Mouse (Mus musculus) neural tube, embryonic 14.5 days (tissue): ENCODE data around the gene Ctnna2. TPM values are rescaled to one million over a fixed set of nuclear protein-coding genes. Genes with fewer than 3 reads are reported as not detected.

Experiments used
- ATAC-seq: fragments of 200-750 bp; cut with Nextera tagmentation; 2 replicates; pipeline ENCODE4 v1.8.0; 2017; ENCODE audit warnings: low read depth, mild to moderate bottlenecking, moderate TSS enrichment, moderate library complexity
- H3K27ac ChIP-seq: fragments of 300-500 bp; sonication (generic); 2 replicates; pipeline ENCODE4 v1.5.1; 2014; ENCODE audit warnings: low read depth, mild to moderate bottlenecking, control low read depth, low read length, moderate library complexity, mixed read lengths
- H3K27me3 ChIP-seq: fragments of 300-500 bp; sonication (generic); 2 replicates; pipeline ENCODE4 v1.6.1; 2014; ENCODE audit warnings: low read length; ENCODE audit not compliant: control insufficient read depth, insufficient read depth
- H3K36me3 ChIP-seq: fragments of 300-500 bp; sonication (generic); 2 replicates; pipeline ENCODE4 v1.6.1; 2014; ENCODE audit warnings: low read length, mixed read lengths; ENCODE audit not compliant: control insufficient read depth, insufficient read depth
- H3K4me1 ChIP-seq: fragments of 300-500 bp; sonication (generic); 2 replicates; pipeline ENCODE4 v1.6.1; 2014; ENCODE audit warnings: low read length; ENCODE audit not compliant: control insufficient read depth, insufficient read depth
- H3K4me2 ChIP-seq: fragments of 300-500 bp; sonication (generic); 2 replicates; pipeline ENCODE4 v1.6.1; 2014; ENCODE audit warnings: mild to moderate bottlenecking, low read depth, low read length, control low read depth
- H3K4me3 ChIP-seq: fragments of 300-500 bp; sonication (generic); 2 replicates; pipeline ENCODE4 v1.5.1; 2014; ENCODE audit warnings: low read depth, low read length, control low read depth, mixed read lengths
- H3K9ac ChIP-seq: fragments of 300-500 bp; sonication (generic); replicated peaks from 2 replicates; pipeline ENCODE4 v1.6.1; 2014; ENCODE audit warnings: low read depth, mild to moderate bottlenecking, control low read depth, low read length, mixed read lengths
- H3K9me3 ChIP-seq: fragments of 300-500 bp; sonication (generic); 2 replicates; pipeline ENCODE4 v1.6.1; 2016; ENCODE audit warnings: low read length; ENCODE audit not compliant: control insufficient read depth
- WGBS: fragments of 180-500 bp; shearing (Covaris S2); extraction: QIAGEN DNeasy Blood & Tissue Kit; methylation state at CpG from one replicate; pipeline ENCODE4 v1.1.7; 2014; 5-methylcytosine and 5-hydroxymethylcytosine counted together
- polyA plus RNA-seq: library from polyadenylated mRNA; unstranded; fragments of >200 nt; fragmentation: Nextera tagmentation; extraction: Ambion mirVana; gene quantifications from 2 replicates; pipeline ENCODE4 v1.2.1, GENCODE M21; 2014

Gene Ctnna2
- polyA plus RNA-seq, 1 experiment from 2014 or later = 108 TPM

DNA sequence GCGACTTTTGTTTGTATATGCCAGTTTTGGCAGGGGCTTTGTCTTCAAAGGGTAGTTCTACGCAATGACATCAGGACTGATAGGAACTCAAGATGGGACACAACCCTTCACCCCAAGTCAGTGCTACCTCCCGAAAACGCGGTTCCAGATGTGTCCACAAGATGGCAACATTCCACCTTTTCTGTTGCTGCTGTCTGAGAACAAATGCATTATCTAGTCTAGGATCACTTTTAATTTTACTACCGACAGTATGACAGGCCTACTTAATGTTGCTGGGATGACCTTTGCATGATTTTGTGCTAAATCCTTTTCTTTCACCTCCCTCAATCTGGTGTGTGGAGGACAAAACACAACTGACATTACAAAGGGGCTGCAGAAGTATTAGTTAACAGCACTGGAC is 329.4 kb downstream of the Ctnna2 start:
- Histone ChIP-seq H3K27me3 (no peaks in the 10 kb centered on the region), H3K36me3 (no peaks in the 10 kb centered on the region), H3K4me1 (no peaks in the 10 kb centered on the region), H3K27ac (no peak overlapping the region), H3K9me3 (no peaks in the 10 kb centered on the region), H3K4me2 (no peak overlapping the region), H3K9ac (no peak overlapping the region), H3K4me3 (no peak overlapping the region)
- 13% methylated on average over 6 of the region's 6 CpGs for WGBS
- ATAC-seq = peak; percentile 63

DNA sequence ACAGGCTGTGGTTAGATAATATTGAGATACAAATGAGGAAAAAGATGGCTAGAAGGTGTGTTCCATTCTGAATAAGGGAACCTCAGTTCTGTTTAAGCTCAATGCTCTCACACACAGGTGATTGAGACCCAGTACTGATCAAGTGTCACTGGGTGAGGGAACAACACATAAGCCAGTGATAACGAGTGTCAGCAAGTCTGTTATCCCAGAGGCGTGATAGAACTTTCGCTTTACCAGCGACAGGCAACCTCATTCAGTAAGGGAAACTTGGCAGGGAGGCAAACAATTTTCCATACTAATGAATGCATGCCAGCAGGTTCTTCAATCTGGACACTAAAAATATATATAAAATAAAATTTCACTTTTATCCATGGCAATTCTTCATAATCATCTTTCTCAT is 334.9 kb downstream of the Ctnna2 start:
- Histone ChIP-seq H3K4me3 (no peak overlapping the region), H3K4me2 (no peak overlapping the region), H3K9ac (no peak overlapping the region), H3K36me3 (no peaks in the 10 kb centered on the region), H3K9me3 (no peaks in the 10 kb centered on the region), H3K27me3 (no peaks in the 10 kb centered on the region), H3K4me1 (no peaks in the 10 kb centered on the region), H3K27ac (no peak overlapping the region)
- WGBS = 72% methylated on average over 4 of the region's 4 CpGs
- ATAC-seq = no peak

DNA sequence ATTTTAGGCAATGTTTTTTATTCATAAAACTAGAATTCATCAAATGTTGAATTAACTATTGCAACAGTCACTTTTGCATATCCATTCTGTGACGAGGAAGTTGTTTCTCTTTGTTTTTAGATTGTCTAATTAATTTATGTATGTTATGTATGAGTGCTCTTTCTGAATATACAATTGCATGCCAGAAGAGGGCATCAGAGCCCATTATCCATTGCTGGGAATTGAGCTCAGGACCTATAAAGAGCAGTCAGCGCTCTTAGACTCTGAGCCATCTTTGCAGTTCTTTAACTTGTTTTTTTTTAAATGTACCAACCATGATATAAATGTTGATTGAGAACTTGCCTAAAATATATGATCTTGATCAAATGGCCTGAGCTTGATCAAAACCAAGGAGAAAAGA is 340.7 kb downstream of the Ctnna2 start:
- Histone ChIP-seq H3K27ac (no peak overlapping the region), H3K9ac (no peak overlapping the region), H3K4me3 (no peak overlapping the region), H3K27me3 (no peaks in the 10 kb centered on the region), H3K36me3 (no peaks in the 10 kb centered on the region), H3K4me2 (no peak overlapping the region), H3K4me1 (no peaks in the 10 kb centered on the region), H3K9me3 (no peaks in the 10 kb centered on the region)
- 72% methylated on average over 2 of the region's 2 CpGs for WGBS
- no peak for ATAC-seq

DNA sequence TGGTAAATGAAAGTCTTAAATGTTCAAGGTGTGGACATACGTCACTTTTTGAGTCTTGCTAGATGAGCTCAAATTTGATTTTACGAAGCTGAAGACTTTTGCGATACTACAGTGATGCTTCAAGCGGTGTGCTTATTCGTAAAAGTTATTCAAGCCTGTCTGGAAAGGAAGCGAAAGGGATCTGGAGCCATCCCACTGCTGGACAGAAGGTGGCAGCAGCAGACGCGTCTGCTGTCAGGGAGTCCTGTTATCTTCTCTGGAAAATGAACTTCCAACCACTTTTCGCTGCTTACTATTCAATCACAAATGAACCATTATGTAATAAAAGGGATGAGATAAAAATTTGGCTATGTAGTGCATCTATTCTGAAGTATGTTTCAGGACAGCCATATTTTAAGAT is 345.5 kb downstream of the Ctnna2 start:
- Histone ChIP-seq H3K27me3 (no peaks in the 10 kb centered on the region), H3K4me3 (no peak overlapping the region), H3K27ac (no peak overlapping the region), H3K9ac (no peak overlapping the region), H3K9me3 (no peaks in the 10 kb centered on the region), H3K36me3 (no peaks in the 10 kb centered on the region), H3K4me1 (no peaks in the 10 kb centered on the region), H3K4me2 (no peak overlapping the region)
- ATAC-seq = peak; percentile 65
- WGBS = 29% methylated on average over 9 of the region's 9 CpGs

DNA sequence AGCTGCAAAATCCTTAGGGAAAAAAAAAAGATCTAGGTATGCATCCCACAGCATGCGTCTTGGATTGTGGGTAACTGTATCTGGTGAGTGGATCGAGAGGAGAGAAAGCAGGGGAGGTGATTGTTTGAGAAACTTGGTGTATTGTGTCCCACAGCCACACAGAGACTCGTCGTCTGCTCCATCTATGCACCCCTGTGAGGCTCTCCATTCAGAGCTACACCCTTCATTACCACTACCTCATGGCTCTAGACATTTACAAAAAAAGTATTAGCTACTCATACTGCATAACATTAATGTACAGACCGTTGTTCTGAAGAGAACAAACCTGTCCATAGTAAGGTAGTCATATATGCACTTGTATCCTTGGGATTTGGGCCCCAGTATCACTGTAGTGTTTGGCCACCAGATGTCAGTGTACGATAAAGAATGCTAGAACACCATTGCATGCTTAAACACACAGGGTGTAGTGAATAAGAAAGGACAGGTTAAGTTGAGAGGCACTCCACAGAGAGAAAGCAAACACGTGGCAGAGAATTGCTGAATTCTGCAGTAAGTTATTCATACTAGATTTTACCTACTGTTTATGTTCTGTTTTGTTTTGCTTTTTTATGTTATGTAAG is 350.8 kb downstream of the Ctnna2 start:
- Histone ChIP-seq H3K9me3 (no peaks in the 10 kb centered on the region), H3K4me3 (no peak overlapping the region), H3K9ac (no peak overlapping the region), H3K4me1 (no peaks in the 10 kb centered on the region), H3K27ac (no peak overlapping the region), H3K36me3 (no peaks in the 10 kb centered on the region), H3K4me2 (no peak overlapping the region), H3K27me3 (no peaks in the 10 kb centered on the region)
- 54% methylated on average over 7 of the region's 7 CpGs for WGBS
- ATAC-seq = peak; percentile 86

DNA sequence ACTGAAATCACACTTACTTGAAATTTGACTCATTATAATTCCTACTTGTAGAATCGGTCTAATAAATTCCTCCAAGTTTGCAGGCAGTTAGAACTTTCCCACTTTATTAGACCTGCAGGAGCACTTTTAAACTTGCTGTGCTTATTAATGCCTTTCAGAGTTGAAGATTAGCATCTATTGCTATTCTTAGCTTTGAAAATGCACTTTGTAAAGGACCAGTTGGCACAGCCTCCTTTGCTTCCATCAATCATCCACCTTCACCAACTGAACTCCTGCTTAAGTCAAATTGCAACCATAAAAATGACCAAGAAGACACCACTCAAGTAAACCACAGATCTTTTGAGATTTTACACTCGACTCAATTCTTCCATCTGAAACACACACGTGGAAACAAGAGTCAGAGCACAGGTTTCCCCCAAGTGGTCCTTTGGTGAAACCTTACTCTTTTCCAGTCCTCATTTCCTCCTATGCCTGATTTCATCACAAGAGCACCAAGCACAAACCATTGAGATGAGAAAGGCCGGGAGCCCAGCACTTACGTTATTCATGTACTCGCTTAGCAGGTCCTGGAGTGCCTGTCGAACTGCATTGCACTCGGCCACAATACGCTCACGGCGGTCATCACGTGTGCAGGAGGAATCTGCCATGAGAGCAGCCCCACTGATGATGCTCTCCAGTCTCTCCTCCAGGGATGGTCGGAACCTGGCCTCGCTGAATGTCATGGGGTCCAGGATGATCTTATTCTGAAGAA is 374.7 kb downstream of the Ctnna2 start:
- H3K4me2 ChIP-seq = no peak overlapping the region
- H3K4me1 ChIP-seq = no peaks in the 10 kb centered on the region
- H3K27ac ChIP-seq = no peak overlapping the region
- H3K27me3 ChIP-seq = no peaks in the 10 kb centered on the region
- H3K36me3 ChIP-seq = no peaks in the 10 kb centered on the region
- H3K9me3 ChIP-seq = no peaks in the 10 kb centered on the region
- H3K4me3 ChIP-seq = no peak overlapping the region
- no peak for ATAC-seq
- 94% methylated on average over 14 of the region's 14 CpGs for WGBS
- H3K9ac ChIP-seq = no peak overlapping the region

DNA sequence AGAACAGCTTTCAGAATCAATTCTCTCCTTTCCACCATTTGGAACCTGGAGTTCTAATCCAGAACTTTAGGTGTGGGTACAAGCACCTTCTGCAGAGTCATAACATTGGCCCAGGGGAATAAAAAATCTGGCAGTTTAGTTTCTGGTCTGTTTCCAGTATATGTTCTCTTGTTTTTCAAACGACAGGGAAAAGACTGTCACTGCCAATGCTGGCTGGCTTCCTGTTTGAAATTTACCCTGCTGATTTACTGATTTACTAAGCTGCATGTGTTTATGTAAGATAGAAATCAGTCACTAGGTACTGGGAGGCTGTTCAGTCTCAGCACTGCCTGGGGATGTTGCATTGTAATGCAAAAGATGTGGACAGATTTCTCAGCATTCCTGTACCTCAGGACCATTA is 375.6 kb downstream of the Ctnna2 start:
- Histone ChIP-seq H3K4me2 (no peak overlapping the region), H3K4me1 (no peaks in the 10 kb centered on the region), H3K4me3 (no peak overlapping the region), H3K9me3 (no peaks in the 10 kb centered on the region), H3K9ac (no peak overlapping the region), H3K27me3 (no peaks in the 10 kb centered on the region), H3K27ac (no peak overlapping the region), H3K36me3 (no peaks in the 10 kb centered on the region)
- ATAC-seq = no peak
- 41% methylated on average over 1 of the region's 1 CpGs for WGBS

DNA sequence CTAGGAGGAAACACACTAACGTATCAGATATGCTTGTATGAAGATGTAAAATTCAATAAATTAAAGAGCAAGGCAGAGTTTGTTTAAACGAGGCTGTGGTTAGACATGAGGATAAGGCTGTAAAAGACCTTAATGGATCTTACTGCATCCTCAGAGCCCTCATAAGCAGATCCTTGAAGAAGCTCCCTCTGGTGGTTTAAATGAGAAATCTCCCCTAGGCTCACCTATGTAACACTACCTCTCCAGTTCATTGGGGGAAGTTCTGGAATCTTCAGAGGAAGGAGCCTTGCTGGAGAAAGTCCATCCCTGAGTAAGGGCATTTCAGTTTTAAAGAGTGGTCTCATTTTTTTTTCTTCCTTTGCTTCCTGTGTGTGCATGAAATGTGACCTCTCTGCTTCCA is 380.3 kb downstream of the Ctnna2 start:
- 55% methylated on average over 2 of the region's 2 CpGs for WGBS
- Histone ChIP-seq H3K27ac (no peak overlapping the region), H3K4me1 (no peaks in the 10 kb centered on the region), H3K27me3 (no peaks in the 10 kb centered on the region), H3K9me3 (no peaks in the 10 kb centered on the region), H3K4me3 (no peak overlapping the region), H3K4me2 (no peak overlapping the region), H3K36me3 (no peaks in the 10 kb centered on the region), H3K9ac (no peak overlapping the region)
- ATAC-seq = no peak; the same call in 1 of the 2 replicates

DNA sequence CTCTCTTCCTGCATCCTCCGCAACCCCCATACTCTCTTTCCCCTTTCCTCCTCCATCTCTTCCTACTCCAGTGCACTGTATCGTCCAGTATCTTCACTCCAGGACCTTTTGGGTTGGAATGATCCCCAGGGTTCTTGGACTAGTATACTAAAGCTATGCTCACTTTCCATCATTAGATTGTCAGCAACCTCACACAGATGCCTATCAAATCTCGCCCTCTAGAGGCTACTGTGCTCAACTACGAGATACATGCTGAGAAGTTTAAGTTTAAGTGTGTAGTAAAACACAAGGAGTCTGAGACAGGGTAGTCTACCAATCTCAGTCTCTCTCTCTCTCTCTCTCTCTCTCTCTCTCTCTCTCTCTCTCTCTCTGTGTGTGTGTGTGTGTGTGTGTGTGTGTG is 396.9 kb downstream of the Ctnna2 start:
- no peak overlapping the region for H3K27ac ChIP-seq
- H3K4me1 ChIP-seq = no peaks in the 10 kb centered on the region
- no peak overlapping the region for H3K9ac ChIP-seq
- WGBS = 43% methylated on average over 4 of the region's 4 CpGs
- no peaks in the 10 kb centered on the region for H3K9me3 ChIP-seq
- H3K4me3 ChIP-seq = no peak overlapping the region
- no peak for ATAC-seq
- no peak overlapping the region for H3K4me2 ChIP-seq
- H3K27me3 ChIP-seq = no peaks in the 10 kb centered on the region
- no peaks in the 10 kb centered on the region for H3K36me3 ChIP-seq
